Mouse (Mus musculus) lung, postnatal 0 days (tissue): Measurements from ENCODE around the gene Gpat2.

ENCODE experiments used
- CTCF ChIP-seq: IDR thresholded peaks from 2 replicates; pipeline ENCODE4 v1.5.1; 2016; ENCODE audit warnings: antibody characterized with exemption, mild to moderate bottlenecking
- EP300 ChIP-seq: IDR thresholded peaks from 2 replicates; pipeline ENCODE4 v1.6.1; 2016; ENCODE audit warnings: antibody characterized with exemption, mild to moderate bottlenecking, control low read depth

DNA sequence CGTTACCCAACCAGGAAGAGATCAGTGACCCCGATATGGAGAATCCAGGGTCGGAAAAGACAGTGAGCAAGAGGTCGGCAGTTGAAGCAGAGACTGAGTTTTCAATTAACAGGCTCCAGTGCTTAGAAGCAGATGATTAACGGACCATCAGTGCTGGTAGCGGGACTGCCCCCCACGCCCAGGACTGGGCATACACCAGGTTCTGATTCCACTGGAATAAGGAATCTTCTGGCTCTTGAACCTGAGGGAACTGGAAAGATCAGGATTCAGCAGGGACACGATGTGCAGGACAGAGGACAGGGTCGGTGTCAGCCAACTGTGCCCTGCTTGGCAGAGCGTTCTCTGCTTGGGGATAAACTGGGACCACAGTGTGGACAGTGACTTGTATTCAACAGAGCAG lies 9.2 kb upstream of the Gpat2 start:
- TF ChIP-seq CTCF (no peak), EP300 (no peak)
